Mouse (Mus musculus): ENCODE measurements around the gene Gm5108. TPM values are rescaled to one million over a fixed set of nuclear protein-coding genes. Genes with fewer than 3 reads are reported as not detected.
A peak's percentile ranks its signal among the peaks of the same experiment; 100 is the strongest.

Gene Gm5108
- polyA plus RNA-seq, 1 experiment from 2014 or later: not detected

GRCm38 (mm10) chr5:68004419-68004818, 63.0 kb downstream of the Gm5108 start:
- WGBS: 69% methylated on average over 2 of the region's 2 CpGs
- Histone ChIP-seq H3K9ac (ENCODE audit: low read length) (no peak overlapping the region), H3K36me3 (ENCODE audit: control insufficient read depth, insufficient read depth, low read length) (no peaks in the 10 kb centered on the region), H3K27ac (ENCODE audit: low read depth, low read length) (no peak overlapping the region), H3K9me3 (ENCODE audit: control insufficient read depth, low read length) (no peaks in the 10 kb centered on the region), H3K4me3 (ENCODE audit: low read depth, low read length) (no peak overlapping the region), H3K4me1 (ENCODE audit: control insufficient read depth, insufficient read depth, low read length) (no peaks in the 10 kb centered on the region), H3K27me3 (ENCODE audit: control insufficient read depth, insufficient read depth, low read length) (no peaks in the 10 kb centered on the region), H3K4me2 (ENCODE audit: low read depth) (no peak overlapping the region)
- no peak for DNase-seq (ENCODE audit: low spot score)
- no peak for ATAC-seq (ENCODE audit: insufficient read depth, low FRiP score, low TSS enrichment)

- Histone ChIP-seq H3K4me3 (ENCODE audit: low read depth, low read length) (no peak overlapping the region), H3K9me3 (ENCODE audit: control insufficient read depth, low read length) (no peaks in the 10 kb centered on the region), H3K27ac (ENCODE audit: low read depth, low read length) (no peak overlapping the region), H3K4me2 (ENCODE audit: low read depth) (no peak overlapping the region), H3K4me1 (ENCODE audit: control insufficient read depth, insufficient read depth, low read length) (no peaks in the 10 kb centered on the region), H3K36me3 (ENCODE audit: control insufficient read depth, insufficient read depth, low read length) (no peaks in the 10 kb centered on the region), H3K27me3 (ENCODE audit: control insufficient read depth, insufficient read depth, low read length) (no peaks in the 10 kb centered on the region), H3K9ac (ENCODE audit: low read length) (no peak overlapping the region)
- DNase-seq (ENCODE audit: low spot score): no peak
- ATAC-seq (ENCODE audit: insufficient read depth, low FRiP score, low TSS enrichment): no peak
- 93% methylated on average over 4 of the region's 4 CpGs for WGBS
These were observed 65.6 kb downstream of the Gm5108 start for GRCm38 (mm10) chr5:68007074-68007473.

GRCm38 (mm10) chr5:68011569-68011968, 70.1 kb downstream of the Gm5108 start:
- DNase-seq (ENCODE audit: low spot score) (no peak), ATAC-seq (ENCODE audit: insufficient read depth, low FRiP score, low TSS enrichment) (no peak)
- H3K9ac ChIP-seq (ENCODE audit: low read length): no peak overlapping the region
- no peaks in the 10 kb centered on the region for H3K36me3 ChIP-seq (ENCODE audit: control insufficient read depth, insufficient read depth, low read length)
- H3K27me3 ChIP-seq (ENCODE audit: control insufficient read depth, insufficient read depth, low read length): no peaks in the 10 kb centered on the region
- 87% methylated on average over 3 of the region's 3 CpGs for WGBS
- H3K4me1 ChIP-seq (ENCODE audit: control insufficient read depth, insufficient read depth, low read length): no peaks in the 10 kb centered on the region
- no peak overlapping the region for H3K4me2 ChIP-seq (ENCODE audit: low read depth)
- no peak overlapping the region for H3K27ac ChIP-seq (ENCODE audit: low read depth, low read length)
- H3K4me3 ChIP-seq (ENCODE audit: low read depth, low read length): no peak overlapping the region
- H3K9me3 ChIP-seq (ENCODE audit: control insufficient read depth, low read length): no peaks in the 10 kb centered on the region

- no peak overlapping the region for H3K4me3 ChIP-seq (ENCODE audit: low read depth, low read length)
- no peaks in the 10 kb centered on the region for H3K36me3 ChIP-seq (ENCODE audit: control insufficient read depth, insufficient read depth, low read length)
- ATAC-seq (ENCODE audit: insufficient read depth, low FRiP score, low TSS enrichment): peak; percentile 58
- H3K4me2 ChIP-seq (ENCODE audit: low read depth): no peak overlapping the region
- no peaks in the 10 kb centered on the region for H3K4me1 ChIP-seq (ENCODE audit: control insufficient read depth, insufficient read depth, low read length)
- no peaks in the 10 kb centered on the region for H3K27me3 ChIP-seq (ENCODE audit: control insufficient read depth, insufficient read depth, low read length)
- peak; percentile 81 for DNase-seq (ENCODE audit: low spot score)
- H3K9me3 ChIP-seq (ENCODE audit: control insufficient read depth, low read length): no peaks in the 10 kb centered on the region
- no peak overlapping the region for H3K9ac ChIP-seq (ENCODE audit: low read length)
- 20% methylated on average over 4 of the region's 4 CpGs for whole genome bisulfite sequencing
- no peak overlapping the region for H3K27ac ChIP-seq (ENCODE audit: low read depth, low read length)
These were observed 71.1 kb downstream of the Gm5108 start for GRCm38 (mm10) chr5:68012618-68013017.

GRCm38 (mm10) chr5:68020870-68021269, 79.4 kb downstream of the Gm5108 start:
- no peak overlapping the region for H3K4me2 ChIP-seq (ENCODE audit: low read depth)
- WGBS: 83% methylated on average over 2 of the region's 2 CpGs
- H3K4me3 ChIP-seq (ENCODE audit: low read depth, low read length): no peak overlapping the region
- H3K36me3 ChIP-seq (ENCODE audit: control insufficient read depth, insufficient read depth, low read length): no peaks in the 10 kb centered on the region
- H3K9ac ChIP-seq (ENCODE audit: low read length): no peak overlapping the region
- no peaks in the 10 kb centered on the region for H3K27me3 ChIP-seq (ENCODE audit: control insufficient read depth, insufficient read depth, low read length)
- DNase-seq (ENCODE audit: low spot score) (no peak), ATAC-seq (ENCODE audit: insufficient read depth, low FRiP score, low TSS enrichment) (no peak)
- H3K9me3 ChIP-seq (ENCODE audit: control insufficient read depth, low read length): no peaks in the 10 kb centered on the region
- no peaks in the 10 kb centered on the region for H3K4me1 ChIP-seq (ENCODE audit: control insufficient read depth, insufficient read depth, low read length)
- H3K27ac ChIP-seq (ENCODE audit: low read depth, low read length): no peak overlapping the region

Other genes starting within 250 kb of the Gm5108 start
- gene Atp8a1, start 94.2 kb upstream of the Gm5108 start, polyA plus RNA-seq (2014; fragmentation: Nextera tagmentation; extraction: Ambion mirVana): 26.9 and 27.5 TPM in 2 replicates
- gene Gm21905, start 4.8 kb downstream of the Gm5108 start, polyA plus RNA-seq (2014; fragmentation: Nextera tagmentation; extraction: Ambion mirVana): not detected in 2 replicates
- gene Grxcr1, start 90.2 kb downstream of the Gm5108 start, polyA plus RNA-seq (2014; fragmentation: Nextera tagmentation; extraction: Ambion mirVana): 0.50 TPM in 1 of 2 replicates, not detected in the other